Mouse (Mus musculus) urinary bladder, postnatal 10 days (tissue): ENCODE results near the gene Olfr1418.

Experiments
- DNase-seq: peaks from one replicate; pipeline ENCODE4 v3.0.0; 2022; ENCODE audit warnings: low spot score

The Olfr1418 gene

GRCm38 (mm10) chr19:11810003-11810758 lies 50.7 kb downstream of the Olfr1418 start:
- no peak for DNase-seq

- no peak for DNase-seq
Measured at GRCm38 (mm10) chr19:11808452-11808851, 52.4 kb downstream of the Olfr1418 start.

GRCm38 (mm10) chr19:11807822-11808221 lies 53.0 kb downstream of the Olfr1418 start:
- DNase-seq = no peak

DNA sequence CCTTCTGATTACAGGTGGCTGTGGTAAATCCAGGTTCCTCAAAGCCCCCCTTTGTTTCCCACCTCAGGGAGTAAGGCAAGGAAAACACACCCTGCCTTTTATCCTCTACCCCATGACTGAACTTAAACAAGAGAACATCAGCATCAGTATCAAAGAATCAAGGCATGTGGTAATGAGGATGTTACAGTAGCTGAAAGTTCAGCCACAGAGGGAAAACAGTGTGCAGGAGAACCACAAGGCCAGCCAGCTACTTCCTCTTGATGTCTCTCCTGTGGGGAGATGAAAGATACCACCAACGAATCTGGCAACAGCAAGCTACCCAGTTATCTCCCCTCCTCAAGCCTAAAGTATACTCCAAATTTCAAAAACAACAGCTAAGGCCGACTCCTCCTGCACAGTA lies 53.6 kb downstream of the Olfr1418 start:
- no peak for DNase-seq

GRCm38 (mm10) chr19:11804423-11804822 lies 56.4 kb downstream of the Olfr1418 start:
- no peak for DNase-seq
